8 mouse cellular contexts compared by ENCODE assay signal in the genomic region with DNA sequence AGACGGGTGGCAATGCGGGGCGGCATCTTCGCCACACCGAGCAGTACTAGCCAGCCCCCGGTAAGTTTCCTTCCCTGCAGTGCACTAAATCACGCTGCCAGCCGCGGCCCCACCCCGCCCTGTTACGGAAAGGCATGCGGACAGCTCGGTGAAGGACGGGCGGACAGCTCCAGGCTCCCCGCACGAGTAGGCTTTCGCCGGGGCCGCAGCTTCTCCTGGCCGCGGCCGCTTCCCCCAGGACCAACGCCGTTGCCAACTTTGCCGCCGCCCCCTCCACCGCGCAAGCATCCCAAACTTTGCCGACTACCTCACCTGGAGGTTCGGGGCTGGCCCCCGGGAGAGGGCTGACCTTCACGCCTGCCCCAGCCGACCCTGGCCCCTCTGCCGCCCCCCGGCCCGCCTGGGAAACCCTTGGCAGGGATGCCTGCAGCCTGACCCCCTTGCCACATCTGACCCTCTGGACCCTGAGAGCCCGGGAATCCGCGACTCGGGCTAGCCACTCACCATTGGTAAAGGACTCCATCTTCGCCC. TPM values are rescaled to one million over a fixed set of nuclear protein-coding genes. Genes with fewer than 3 reads are reported as not detected.
DNase-seq lines count a peak whose midpoint lies in the region; ATAC-seq and TF ChIP-seq lines count a peak whose summit lies in the region.

No protein-coding gene starts in this region.

- under 1% methylated on average over 42 of the region's 42 CpGs for WGBS in kidney, adult 2 months
- WGBS in liver, embryonic 16.5 days (ENCODE audit: insufficient replicate concordance), result under 1% methylated on average over 42 of the region's 42 CpGs
- WGBS in neural tube, embryonic 11.5 days, result under 1% methylated on average over 42 of the region's 42 CpGs

- H3K4me3 ChIP-seq in kidney, adult 2 months (ENCODE audit: insufficient read depth, low read depth, low read length), result peak overlapping the region; percentile 85
- peak overlapping the region; percentile 94 for H3K4me3 ChIP-seq in liver, embryonic 16.5 days (ENCODE audit: low read depth, low read length)
- H3K4me3 ChIP-seq in neural tube, embryonic 11.5 days (ENCODE audit: low read depth, low read length), result peak overlapping the region; percentile 81

- no peaks in the 10 kb centered on the region for H3K9me3 ChIP-seq in liver, embryonic 16.5 days (replicated peaks; ENCODE audit: control insufficient read depth, low read length)
- no peaks in the 10 kb centered on the region for H3K9me3 ChIP-seq in neural tube, embryonic 11.5 days (ENCODE audit: control insufficient read depth, low read length)

- peak; percentile 4; the same call in 1 of the 2 replicates for ATAC-seq in common myeloid progenitor, adult 5-6 weeks (replicated peaks; ENCODE audit: low read depth, poor library complexity, severe bottlenecking)
- peak; percentile 13 for ATAC-seq in granulocyte monocyte progenitor cell, adult 5-6 weeks (replicated peaks; ENCODE audit: poor library complexity, severe bottlenecking)
- ATAC-seq in liver, embryonic 16.5 days (ENCODE audit: low read depth), result peak; percentile 20
- peak; percentile 28 for ATAC-seq in neural tube, embryonic 11.5 days (ENCODE audit: insufficient read depth, low FRiP score, low TSS enrichment)

- TF ChIP-seq POLR2A in kidney, adult 2 months (IDR thresholded peaks at IDR 0.05; ENCODE audit: low read depth, low read length), result no peak

- no peaks in the 10 kb centered on the region for H3K36me3 ChIP-seq in kidney, adult 2 months (ENCODE audit: control insufficient read depth, insufficient read depth, low read length)
- no peaks in the 10 kb centered on the region for H3K36me3 ChIP-seq in liver, embryonic 16.5 days (ENCODE audit: control insufficient read depth, insufficient read depth)
- H3K36me3 ChIP-seq in neural tube, embryonic 11.5 days (ENCODE audit: control insufficient read depth, insufficient read depth, low read length), result no peaks in the 10 kb centered on the region

- peaks cover 8% of the 10 kb centered on the region for H3K4me1 ChIP-seq in kidney, adult 2 months (ENCODE audit: control insufficient read depth, insufficient read depth, low read length)
- peaks cover 14% of the 10 kb centered on the region for H3K4me1 ChIP-seq in liver, embryonic 16.5 days (ENCODE audit: control insufficient read depth, low read depth, low read length)
- peaks cover 6% of the 10 kb centered on the region; the same call in 1 of the 2 replicates for H3K4me1 ChIP-seq in neural tube, embryonic 11.5 days (ENCODE audit: control insufficient read depth, insufficient read depth, low read length)

- DNase-seq in ovary, adult 18-20 months (ENCODE audit: low spot score), result peak; percentile 63
- DNase-seq in ovary, postnatal 10 days (ENCODE audit: low spot score), result no peak
- DNase-seq in kidney, adult 2 months, result peak; percentile 79
- peak; percentile 66 for DNase-seq in neural tube, embryonic 11.5 days (ENCODE audit: low spot score)
- DNase-seq in thymus, postnatal 4 days, result peak; percentile 77

- H3K27ac ChIP-seq in kidney, adult 2 months (ENCODE audit: insufficient read depth, low read depth, low read length), result peak overlapping the region; percentile 79
- H3K27ac ChIP-seq in liver, embryonic 16.5 days (ENCODE audit: low read length), result peak overlapping the region; percentile 100
- H3K27ac ChIP-seq in neural tube, embryonic 11.5 days (ENCODE audit: low read depth, low read length), result peak overlapping the region; percentile 97

- H3K27me3 ChIP-seq in kidney, adult 2 months (replicated peaks; ENCODE audit: control insufficient read depth, insufficient read depth, low read length), result no peaks in the 10 kb centered on the region
- no peaks in the 10 kb centered on the region for H3K27me3 ChIP-seq in liver, embryonic 16.5 days (ENCODE audit: control insufficient read depth, insufficient read depth, low read depth, low read length)
- no peaks in the 10 kb centered on the region for H3K27me3 ChIP-seq in neural tube, embryonic 11.5 days (ENCODE audit: control insufficient read depth, insufficient read depth, low read length)

- H3K9ac ChIP-seq in liver, embryonic 16.5 days (ENCODE audit: low read depth, low read length), result peak overlapping the region; percentile 95
- peak overlapping the region; percentile 81 for H3K9ac ChIP-seq in neural tube, embryonic 11.5 days (ENCODE audit: low read length)

- peak overlapping the region; percentile 78 for H3K4me2 ChIP-seq in liver, embryonic 16.5 days (ENCODE audit: low read depth, low read length)
- peak overlapping the region; percentile 51 for H3K4me2 ChIP-seq in neural tube, embryonic 11.5 days (ENCODE audit: low read depth)

- no peak for TF ChIP-seq CTCF in kidney, adult 2 months (conservative IDR thresholded peaks at IDR 0.05; ENCODE audit: insufficient read depth, insufficient read length, low read depth, low read length)

RNA-seq across cellular contexts. Expression of a gene that starts 0.9 kb away (rescaled TPM):
- total RNA-seq in common myeloid progenitor, adult 5-6 weeks (2017), result 66.3 and 77.6 TPM in 2 replicates
- total RNA-seq in granulocyte monocyte progenitor cell, adult 5-6 weeks (2014; fragmentation: Nextera tagmentation), result 42.2 and 46.3 TPM in 2 replicates
- total RNA-seq in granulocyte monocyte progenitor cell, adult 5-6 weeks (2017), result 51.6 and 52.2 TPM in 2 replicates
- 7.9 and 11.0 TPM in 2 replicates for polyA plus RNA-seq in kidney, adult 2 months (2012; rRNA removed)
- 2.9 and 3.2 TPM in 2 replicates for polyA plus RNA-seq in liver, embryonic 16.5 days (2015; fragmentation: Nextera tagmentation; extraction: Ambion mirVana)
- 4.9 and 6.8 TPM in 2 replicates for polyA plus RNA-seq in neural tube, embryonic 11.5 days (2014; fragmentation: Nextera tagmentation; extraction: Ambion mirVana)
